Mouse (Mus musculus): ENCODE measurements around the gene Copg1.

Copg1 gene

GRCm38 (mm10) chr6:87887594-87888233 is at the start of gene Copg1:
TSS of gene Copg1 (plus strand) at chr6:87887814.
- DNase-seq (ENCODE audit: low read depth, low spot score): peak; percentile 97

- peak; percentile 92 for DNase-seq (ENCODE audit: low read depth, low spot score)
Measured at GRCm38 (mm10) chr6:87838551-87839197, 48.9 kb upstream of the Copg1 start, which contains the start of gene Isy1. TSS of gene Isy1 (minus strand) at chr6:87838798.

- DNase-seq (ENCODE audit: low read depth, low spot score): no peak
Measured at GRCm38 (mm10) chr6:87839797-87840341, 47.7 kb upstream of the Copg1 start.

GRCm38 (mm10) chr6:87841635-87842034 is 46.0 kb upstream of the Copg1 start:
- DNase-seq (ENCODE audit: low read depth, low spot score): no peak

GRCm38 (mm10) chr6:87842254-87842653 is 45.4 kb upstream of the Copg1 start:
- DNase-seq (ENCODE audit: low read depth, low spot score): no peak

GRCm38 (mm10) chr6:87845031-87845695 is 42.5 kb upstream of the Copg1 start:
- DNase-seq (ENCODE audit: low read depth, low spot score): no peak

GRCm38 (mm10) chr6:87846813-87847212 is 40.8 kb upstream of the Copg1 start:
- no peak for DNase-seq (ENCODE audit: low read depth, low spot score)

- DNase-seq (ENCODE audit: low read depth, low spot score): no peak
Measured at GRCm38 (mm10) chr6:87849780-87850154, 37.8 kb upstream of the Copg1 start.

GRCm38 (mm10) chr6:87850155-87850899 is 37.3 kb upstream of the Copg1 start:
- no peak for DNase-seq (ENCODE audit: low read depth, low spot score)

GRCm38 (mm10) chr6:87850900-87851614 is 36.6 kb upstream of the Copg1 start, which contains the start of gene Cnbp:
TSS of gene Cnbp (minus strand) at chr6:87851106.
- DNase-seq (ENCODE audit: low read depth, low spot score): peak; percentile 91

- no peak for DNase-seq (ENCODE audit: low read depth, low spot score)
Measured at GRCm38 (mm10) chr6:87851871-87852270, 35.7 kb upstream of the Copg1 start.

- DNase-seq (ENCODE audit: low read depth, low spot score): no peak
Measured at GRCm38 (mm10) chr6:87853446-87853845, 34.2 kb upstream of the Copg1 start.

GRCm38 (mm10) chr6:87857071-87857470 is 30.5 kb upstream of the Copg1 start:
- no peak for DNase-seq (ENCODE audit: low read depth, low spot score)

GRCm38 (mm10) chr6:87866211-87866610 is 21.4 kb upstream of the Copg1 start:
- no peak for DNase-seq (ENCODE audit: low read depth, low spot score)

GRCm38 (mm10) chr6:87867256-87867655 is 20.4 kb upstream of the Copg1 start:
- no peak for DNase-seq (ENCODE audit: low read depth, low spot score)

GRCm38 (mm10) chr6:87868871-87869506 is 18.6 kb upstream of the Copg1 start:
- no peak for DNase-seq (ENCODE audit: low read depth, low spot score)

- no peak for DNase-seq (ENCODE audit: low read depth, low spot score)
Measured at GRCm38 (mm10) chr6:87870440-87870839, 17.2 kb upstream of the Copg1 start.

- no peak for DNase-seq (ENCODE audit: low read depth, low spot score)
Measured at GRCm38 (mm10) chr6:87871240-87871639, 16.4 kb upstream of the Copg1 start.

- DNase-seq (ENCODE audit: low read depth, low spot score): no peak
Measured at GRCm38 (mm10) chr6:87873104-87873503, 14.5 kb upstream of the Copg1 start.

- no peak for DNase-seq (ENCODE audit: low read depth, low spot score)
Measured at GRCm38 (mm10) chr6:87873963-87874362, 13.7 kb upstream of the Copg1 start.

- DNase-seq (ENCODE audit: low read depth, low spot score): no peak
Measured at GRCm38 (mm10) chr6:87875083-87875482, 12.5 kb upstream of the Copg1 start.

Data from WW6 (cell line).